ENCODE assay signal across 14 mouse cellular contexts in genomic region chr19:24783736-24784135, GRCm38 (mm10).
A peak's percentile ranks its signal among the peaks of the same experiment; 100 is the strongest.
DNase-seq lines count a peak whose midpoint lies in the region; ATAC-seq and TF ChIP-seq lines count a peak whose summit lies in the region.
"Had no signal": no experiment of that assay in that cellular context is flagged by ENCODE, and none has a peak within 500 bp of the region (broad histone marks: within the 10 kb centered on the region; RNA-seq: fewer than 3 reads in every experiment).

No protein-coding gene starts in this region.

- no peaks in the 10 kb centered on the region for H3K9me3 ChIP-seq in intestine, embryonic 14.5 days (ENCODE audit: control insufficient read depth, low read length)
- H3K9me3 ChIP-seq in intestine, postnatal 0 days (ENCODE audit: control insufficient read depth) = no peaks in the 10 kb centered on the region
- H3K9me3 ChIP-seq in embryonic facial prominence, embryonic 13.5 days = no peaks in the 10 kb centered on the region
- no peaks in the 10 kb centered on the region for H3K9me3 ChIP-seq in limb, embryonic 14.5 days (ENCODE audit: control insufficient read depth, low read length)
- H3K9me3 ChIP-seq: heart, embryonic 15.5 days had no signal

- whole genome bisulfite sequencing in intestine, embryonic 14.5 days = 37% methylated on average over 9 of the region's 9 CpGs
- WGBS in intestine, postnatal 0 days = 66% methylated on average over 9 of the region's 9 CpGs
- 15% methylated on average over 9 of the region's 9 CpGs for WGBS in embryonic facial prominence, embryonic 13.5 days
- WGBS in limb, embryonic 14.5 days = 35% methylated on average over 9 of the region's 9 CpGs

- H3K36me3 ChIP-seq in intestine, embryonic 14.5 days (ENCODE audit: control insufficient read depth, insufficient read depth, low read length) = no peaks in the 10 kb centered on the region
- no peaks in the 10 kb centered on the region for H3K36me3 ChIP-seq in intestine, postnatal 0 days (ENCODE audit: control insufficient read depth, insufficient read depth)
- no peaks in the 10 kb centered on the region for H3K36me3 ChIP-seq in embryonic facial prominence, embryonic 13.5 days
- no peaks in the 10 kb centered on the region for H3K36me3 ChIP-seq in limb, embryonic 14.5 days (ENCODE audit: control insufficient read depth, insufficient read depth, low read length)
- H3K36me3 ChIP-seq: heart, embryonic 15.5 days had no signal

- DNase-seq in intestine, embryonic 14.5 days (ENCODE audit: low spot score) = no peak
- peak; percentile 72 for DNase-seq in embryo, embryonic 11 days
- peak; percentile 68 for DNase-seq in limb, embryonic 14.5 days (ENCODE audit: low spot score)
- DNase-seq in spleen, adult 18-20 months = no peak
- DNase-seq in adipocyte (ENCODE audit: low spot score) = no peak
- DNase-seq: adrenal gland, adult 2 months; lung, postnatal 14 days had no signal

- no peak overlapping the region for H3K4me3 ChIP-seq in intestine, embryonic 14.5 days (ENCODE audit: low read depth, low read length)
- H3K4me3 ChIP-seq in intestine, postnatal 0 days (ENCODE audit: low read depth, low read length) = no peak overlapping the region
- no peak overlapping the region for H3K4me3 ChIP-seq in embryonic facial prominence, embryonic 13.5 days
- H3K4me3 ChIP-seq in limb, embryonic 14.5 days (replicated peaks; ENCODE audit: low read length) = no peak overlapping the region
- H3K4me3 ChIP-seq: heart, embryonic 15.5 days had no signal

- ATAC-seq in intestine, embryonic 14.5 days (replicated peaks; ENCODE audit: low FRiP score, low TSS enrichment, low read depth) = no peak
- ATAC-seq in intestine, postnatal 0 days = no peak
- peak; percentile 76 for ATAC-seq in embryonic facial prominence, embryonic 13.5 days (ENCODE audit: insufficient number of reproducible peaks, insufficient read depth, low FRiP score, low TSS enrichment, low read depth)
- ATAC-seq in limb, embryonic 14.5 days (ENCODE audit: low FRiP score, low read depth) = peak; percentile 72
- ATAC-seq: midbrain, embryonic 16.5 days; Patski had no signal

- H3K4me2 ChIP-seq in intestine, embryonic 14.5 days (ENCODE audit: low read length) = no peak overlapping the region
- H3K4me2 ChIP-seq in intestine, postnatal 0 days (replicated peaks; ENCODE audit: low read depth) = no peak overlapping the region
- H3K4me2 ChIP-seq in embryonic facial prominence, embryonic 13.5 days = peak overlapping the region; percentile 39
- no peak overlapping the region for H3K4me2 ChIP-seq in limb, embryonic 14.5 days (replicated peaks; ENCODE audit: low read depth, low read length, severe bottlenecking)
- H3K4me2 ChIP-seq: heart, embryonic 15.5 days; liver, embryonic 11.5 days had no signal

- TF ChIP-seq CTCF in intestine, postnatal 0 days (IDR thresholded peaks at IDR 0.05; ENCODE audit: low read depth) = no peak

- TF ChIP-seq POLR2A in limb, embryonic 14.5 days (IDR thresholded peaks at IDR 0.05; ENCODE audit: borderline replicate concordance, extremely low read depth, insufficient read depth, insufficient read length) = no peak

- H3K27ac ChIP-seq in intestine, embryonic 14.5 days (ENCODE audit: low read depth) = peak overlapping the region; percentile 67
- no peak overlapping the region for H3K27ac ChIP-seq in intestine, postnatal 0 days (ENCODE audit: low read depth, low read length)
- peak overlapping the region; percentile 82 for H3K27ac ChIP-seq in embryonic facial prominence, embryonic 13.5 days
- H3K27ac ChIP-seq in limb, embryonic 14.5 days (replicated peaks; ENCODE audit: low read depth, low read length) = no peak overlapping the region

- no peak overlapping the region for H3K9ac ChIP-seq in intestine, embryonic 14.5 days (ENCODE audit: low read length)
- H3K9ac ChIP-seq in intestine, postnatal 0 days (ENCODE audit: low read depth, low read length) = no peak overlapping the region
- H3K9ac ChIP-seq in embryonic facial prominence, embryonic 13.5 days = no peak overlapping the region
- no peak overlapping the region for H3K9ac ChIP-seq in limb, embryonic 14.5 days (ENCODE audit: low read depth, low read length, severe bottlenecking)
- H3K9ac ChIP-seq: heart, embryonic 15.5 days had no signal

- peaks cover 45% of the 10 kb centered on the region for H3K4me1 ChIP-seq in intestine, embryonic 14.5 days (replicated peaks; ENCODE audit: control insufficient read depth, insufficient read depth, low read length)
- no peaks in the 10 kb centered on the region for H3K4me1 ChIP-seq in intestine, postnatal 0 days (replicated peaks; ENCODE audit: control insufficient read depth, insufficient read depth, low read length)
- H3K4me1 ChIP-seq in embryonic facial prominence, embryonic 13.5 days = peaks cover 53% of the 10 kb centered on the region
- H3K4me1 ChIP-seq in limb, embryonic 14.5 days (ENCODE audit: control insufficient read depth, insufficient read depth, low read length) = peaks cover 22% of the 10 kb centered on the region

- no peaks in the 10 kb centered on the region for H3K27me3 ChIP-seq in intestine, embryonic 14.5 days (replicated peaks; ENCODE audit: control insufficient read depth, insufficient read depth, low read length)
- H3K27me3 ChIP-seq in intestine, postnatal 0 days (replicated peaks; ENCODE audit: control insufficient read depth, insufficient read depth, low read length) = no peaks in the 10 kb centered on the region
- peaks cover 7% of the 10 kb centered on the region; the same call in 1 of the 2 replicates for H3K27me3 ChIP-seq in embryonic facial prominence, embryonic 13.5 days
- H3K27me3 ChIP-seq in limb, embryonic 14.5 days (ENCODE audit: control insufficient read depth, insufficient read depth, low read length) = no peaks in the 10 kb centered on the region
- H3K27me3 ChIP-seq: CH12.LX; heart, embryonic 15.5 days; Patski had no signal

Comparison
In these comparisons a context has a peak if more than half of its experiments do, and no peak if none do; other contexts are left out.
1. H3K27ac ChIP-seq: peak in intestine, embryonic 14.5 days (single experiment) and embryonic facial prominence, embryonic 13.5 days (single experiment); none in intestine, postnatal 0 days (single experiment) and limb, embryonic 14.5 days (single experiment).
2. ATAC-seq: peak in embryonic facial prominence, embryonic 13.5 days (single experiment) and limb, embryonic 14.5 days (single experiment); none in intestine, embryonic 14.5 days (single experiment) and intestine, postnatal 0 days (single experiment).
3. DNase-seq: peak in embryo, embryonic 11 days (single experiment) and limb, embryonic 14.5 days (single experiment); none in intestine, embryonic 14.5 days (single experiment), spleen, adult 18-20 months (0 of 2) and adipocyte (single experiment).